Mouse (Mus musculus): ENCODE data around the gene Tssk6. TPM values are rescaled to one million over a fixed set of nuclear protein-coding genes. Genes with fewer than 3 reads are reported as not detected.

The Tssk6 gene
- polyA plus RNA-seq, 1 experiment = 1.0 TPM

GRCm38 (mm10) chr8:69867696-69868326 lies 34.2 kb upstream of the Tssk6 start:
- H3K27me3 ChIP-seq (ENCODE audit: control insufficient read depth, insufficient read depth, low read length) = no peaks in the 10 kb centered on the region
- no peaks in the 10 kb centered on the region for H3K4me1 ChIP-seq (ENCODE audit: control insufficient read depth, insufficient read depth, insufficient read length)
- DNase-seq (ENCODE audit: low read depth in 1 of 2, low spot score in 2 of 2) = no peak
- H3K36me3 ChIP-seq (ENCODE audit: control insufficient read depth, insufficient read depth, low read length) = no peaks in the 10 kb centered on the region
- no peak for TF ChIP-seq CTCF (IDR thresholded peaks at IDR 0.05; ENCODE audit: extremely low read depth, insufficient read depth, insufficient read length, insufficient replicate concordance)
- H3K27ac ChIP-seq (ENCODE audit: insufficient read depth, low read length) = no peak overlapping the region
- WGBS = 94% methylated on average over 5 of the region's 5 CpGs
- no peak overlapping the region for H3K4me3 ChIP-seq (ENCODE audit: extremely low read depth, insufficient read depth, insufficient read length)

- no peaks in the 10 kb centered on the region for H3K27me3 ChIP-seq (ENCODE audit: control insufficient read depth, insufficient read depth, low read length)
- 93% methylated on average over 11 of the region's 11 CpGs for WGBS
- H3K27ac ChIP-seq (ENCODE audit: insufficient read depth, low read length) = no peak overlapping the region
These were observed 31.8 kb upstream of the Tssk6 start for GRCm38 (mm10) chr8:69870003-69870765.

GRCm38 (mm10) chr8:69870907-69871306 lies 31.1 kb upstream of the Tssk6 start:
- H3K27ac ChIP-seq (ENCODE audit: insufficient read depth, low read length) = no peak overlapping the region
- TF ChIP-seq POLR2A (IDR thresholded peaks at IDR 0.05; ENCODE audit: low read depth, low read length) (no peak), CTCF (IDR thresholded peaks at IDR 0.05; ENCODE audit: extremely low read depth, insufficient read depth, insufficient read length, insufficient replicate concordance) (no peak)
- no peak for DNase-seq (ENCODE audit: low read depth in 1 of 2, low spot score in 2 of 2)
- H3K27me3 ChIP-seq (ENCODE audit: control insufficient read depth, insufficient read depth, low read length) = no peaks in the 10 kb centered on the region
- no peak overlapping the region for H3K4me3 ChIP-seq (ENCODE audit: extremely low read depth, insufficient read depth, insufficient read length)
- no peaks in the 10 kb centered on the region for H3K36me3 ChIP-seq (ENCODE audit: control insufficient read depth, insufficient read depth, low read length)
- 84% methylated on average over 6 of the region's 6 CpGs for WGBS
- H3K4me1 ChIP-seq (ENCODE audit: control insufficient read depth, insufficient read depth, insufficient read length) = no peaks in the 10 kb centered on the region

More at GRCm38 (mm10) chr8:69870003-69870765, 31.8 kb upstream of the Tssk6 start:
- no peak for TF ChIP-seq CTCF (IDR thresholded peaks at IDR 0.05; ENCODE audit: extremely low read depth, insufficient read depth, insufficient read length, insufficient replicate concordance)
- TF ChIP-seq POLR2A (IDR thresholded peaks at IDR 0.05; ENCODE audit: low read depth, low read length) = no peak
- H3K4me3 ChIP-seq (ENCODE audit: extremely low read depth, insufficient read depth, insufficient read length) = no peak overlapping the region
- no peak for DNase-seq (ENCODE audit: low read depth in 1 of 2, low spot score in 2 of 2)
- H3K36me3 ChIP-seq (ENCODE audit: control insufficient read depth, insufficient read depth, low read length) = no peaks in the 10 kb centered on the region
- no peaks in the 10 kb centered on the region for H3K4me1 ChIP-seq (ENCODE audit: control insufficient read depth, insufficient read depth, insufficient read length)

- no peak overlapping the region for H3K27ac ChIP-seq (ENCODE audit: insufficient read depth, low read length)
- WGBS = 14% methylated on average over 9 of the region's 9 CpGs
- H3K27me3 ChIP-seq (ENCODE audit: control insufficient read depth, insufficient read depth, low read length) = no peaks in the 10 kb centered on the region
- DNase-seq (ENCODE audit: low read depth in 1 of 2, low spot score in 2 of 2) = peak in 1 of 2 experiments; percentile 39
- no peak overlapping the region for H3K4me3 ChIP-seq (ENCODE audit: extremely low read depth, insufficient read depth, insufficient read length)
- H3K4me1 ChIP-seq (ENCODE audit: control insufficient read depth, insufficient read depth, insufficient read length) = no peaks in the 10 kb centered on the region
- no peak for TF ChIP-seq POLR2A (IDR thresholded peaks at IDR 0.05; ENCODE audit: low read depth, low read length)
- TF ChIP-seq CTCF (IDR thresholded peaks at IDR 0.05; ENCODE audit: extremely low read depth, insufficient read depth, insufficient read length, insufficient replicate concordance) = peak; percentile 58; the same call in 1 of the 2 replicates
- no peaks in the 10 kb centered on the region for H3K36me3 ChIP-seq (ENCODE audit: control insufficient read depth, insufficient read depth, low read length)
These were observed 27.8 kb upstream of the Tssk6 start for GRCm38 (mm10) chr8:69874155-69874554.

GRCm38 (mm10) chr8:69874654-69875053 lies 27.3 kb upstream of the Tssk6 start:
- Histone ChIP-seq H3K27me3 (ENCODE audit: control insufficient read depth, insufficient read depth, low read length) (peaks cover 3% of the 10 kb centered on the region; the same call in 1 of the 2 replicates), H3K4me1 (ENCODE audit: control insufficient read depth, insufficient read depth, insufficient read length) (no peaks in the 10 kb centered on the region), H3K4me3 (ENCODE audit: extremely low read depth, insufficient read depth, insufficient read length) (no peak overlapping the region), H3K27ac (ENCODE audit: insufficient read depth, low read length) (no peak overlapping the region), H3K36me3 (ENCODE audit: control insufficient read depth, insufficient read depth, low read length) (no peaks in the 10 kb centered on the region)
- no peak for TF ChIP-seq POLR2A (IDR thresholded peaks at IDR 0.05; ENCODE audit: low read depth, low read length)
- no peak for TF ChIP-seq CTCF (IDR thresholded peaks at IDR 0.05; ENCODE audit: extremely low read depth, insufficient read depth, insufficient read length, insufficient replicate concordance)
- DNase-seq (ENCODE audit: low read depth in 1 of 2, low spot score in 2 of 2) = no peak
- 91% methylated on average over 13 of the region's 13 CpGs for WGBS

GRCm38 (mm10) chr8:69876097-69876496 lies 25.9 kb upstream of the Tssk6 start:
- WGBS = 61% methylated on average over 10 of the region's 10 CpGs
- Histone ChIP-seq H3K27ac (ENCODE audit: insufficient read depth, low read length) (no peak overlapping the region), H3K36me3 (ENCODE audit: control insufficient read depth, insufficient read depth, low read length) (no peaks in the 10 kb centered on the region), H3K4me1 (ENCODE audit: control insufficient read depth, insufficient read depth, insufficient read length) (no peaks in the 10 kb centered on the region; the same call in 1 of the 2 replicates), H3K4me3 (ENCODE audit: extremely low read depth, insufficient read depth, insufficient read length) (no peak overlapping the region), H3K27me3 (ENCODE audit: control insufficient read depth, insufficient read depth, low read length) (peaks cover 8% of the 10 kb centered on the region)
- no peak for DNase-seq (ENCODE audit: low read depth in 1 of 2, low spot score in 2 of 2)
- TF ChIP-seq POLR2A (IDR thresholded peaks at IDR 0.05; ENCODE audit: low read depth, low read length) (no peak), CTCF (IDR thresholded peaks at IDR 0.05; ENCODE audit: extremely low read depth, insufficient read depth, insufficient read length, insufficient replicate concordance) (no peak)

- peaks cover 16% of the 10 kb centered on the region for H3K27me3 ChIP-seq (ENCODE audit: control insufficient read depth, insufficient read depth, low read length)
- H3K4me3 ChIP-seq (ENCODE audit: extremely low read depth, insufficient read depth, insufficient read length) = no peak overlapping the region
- H3K4me1 ChIP-seq (ENCODE audit: control insufficient read depth, insufficient read depth, insufficient read length) = peaks cover 6% of the 10 kb centered on the region; the same call in 1 of the 2 replicates
- no peaks in the 10 kb centered on the region for H3K36me3 ChIP-seq (ENCODE audit: control insufficient read depth, insufficient read depth, low read length)
- no peak for DNase-seq (ENCODE audit: low read depth in 1 of 2, low spot score in 2 of 2)
- no peak overlapping the region for H3K27ac ChIP-seq (ENCODE audit: insufficient read depth, low read length)
- 85% methylated on average over 10 of the region's 10 CpGs for WGBS
- TF ChIP-seq POLR2A (IDR thresholded peaks at IDR 0.05; ENCODE audit: low read depth, low read length) = no peak
These were observed 25.0 kb upstream of the Tssk6 start for GRCm38 (mm10) chr8:69876967-69877366.

Measured in spleen, adult 2 months (tissue).